Mouse (Mus musculus) cortical plate, adult 2 months (tissue): ENCODE measurements around the gene Vdr.

Experiments
- CTCF ChIP-seq: fragments of 200-500 bp; IDR thresholded peaks from 2 replicates; pipeline ENCODE4 v1.5.1; 2011; ENCODE audit warnings: mild to moderate bottlenecking, control low read depth, low read length; ENCODE audit not compliant: insufficient read depth; ENCODE audit errors: extremely low read depth
- POLR2A ChIP-seq: fragments of 200-500 bp; IDR thresholded peaks from 2 replicates; pipeline ENCODE4 v1.6.1; 2011; ENCODE audit warnings: mild to moderate bottlenecking, low read length, control low read depth; ENCODE audit not compliant: insufficient read depth; ENCODE audit errors: extremely low read depth

DNA sequence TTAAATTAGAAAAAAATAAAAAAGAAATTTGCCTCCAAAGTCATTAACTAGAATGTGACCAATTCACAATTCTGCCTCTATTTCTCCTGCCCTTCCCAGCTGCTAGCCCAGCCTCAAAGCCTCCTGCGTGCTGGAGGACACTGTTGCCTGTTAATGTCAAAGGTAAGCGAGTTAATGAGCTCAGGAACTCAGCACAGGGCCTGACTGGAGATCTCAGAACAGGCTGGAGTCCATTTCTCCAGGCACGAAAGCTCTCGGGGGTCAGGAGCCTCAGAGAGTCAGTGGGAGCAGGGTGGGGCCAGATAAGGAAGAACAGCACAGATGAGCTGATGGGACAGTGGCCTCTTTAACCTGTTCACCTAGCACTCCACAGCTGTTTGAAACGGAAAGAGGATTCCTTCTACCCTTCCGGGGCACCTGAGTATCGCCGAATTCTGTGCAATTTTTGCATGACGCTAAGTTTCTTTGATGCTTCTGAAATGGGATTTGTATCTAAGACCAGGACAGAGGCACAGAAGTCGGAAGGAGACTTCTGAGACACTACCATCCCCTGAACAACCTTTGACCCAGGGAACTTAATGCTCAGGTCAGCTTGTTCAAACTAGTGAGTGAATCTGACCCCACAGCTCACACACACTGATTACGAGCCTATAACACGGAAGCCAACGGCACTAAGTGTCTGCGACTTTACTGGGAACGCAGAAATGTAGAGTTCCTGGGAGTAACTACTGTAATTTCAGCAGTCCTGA, 7.0 kb downstream of the Vdr start:
- TF ChIP-seq POLR2A (no peak), CTCF (no peak)
